Mouse (Mus musculus) forebrain, embryonic 12.5 days (tissue): ENCODE results near the gene Slc35a2. TPM values are rescaled to one million over a fixed set of nuclear protein-coding genes. Genes with fewer than 3 reads are reported as not detected.

Experiments used
- ATAC-seq: fragments of 200-750 bp; cut with Nextera tagmentation; 2 replicates; pipeline ENCODE4 v1.8.0; 2017; ENCODE audit warnings: moderate TSS enrichment; ENCODE audit not compliant: low FRiP score
- H3K27ac ChIP-seq: fragments of 300-500 bp; sonication (generic); 2 replicates; pipeline ENCODE4 v1.5.1; 2016; ENCODE audit warnings: mild to moderate bottlenecking
- H3K27me3 ChIP-seq: fragments of 300-500 bp; sonication (generic); 2 replicates; pipeline ENCODE4 v1.6.1; 2016; ENCODE audit warnings: mild to moderate bottlenecking
- H3K36me3 ChIP-seq: fragments of 300-500 bp; sonication (generic); replicated peaks from 2 replicates; pipeline ENCODE4 v1.6.1; 2016; ENCODE audit warnings: mild to moderate bottlenecking
- H3K4me1 ChIP-seq: fragments of 300-500 bp; sonication (generic); 2 replicates; pipeline ENCODE4 v1.6.1; 2016
- H3K4me2 ChIP-seq: fragments of 300-500 bp; sonication (generic); 2 replicates; pipeline ENCODE4 v1.6.1; 2016; ENCODE audit warnings: mild to moderate bottlenecking, moderate library complexity
- H3K4me3 ChIP-seq: fragments of 300-500 bp; sonication (generic); replicated peaks from 2 replicates; pipeline ENCODE4 v1.5.1; 2016; ENCODE audit warnings: mild to moderate bottlenecking
- H3K9ac ChIP-seq: fragments of 300-500 bp; sonication (generic); 2 replicates; pipeline ENCODE4 v1.6.1; 2016; ENCODE audit warnings: mild to moderate bottlenecking
- H3K9me3 ChIP-seq: fragments of 300-500 bp; sonication (generic); 2 replicates; pipeline ENCODE4 v1.6.1; 2016
- WGBS: fragments of 180-500 bp; shearing (Covaris S2); methylation state at CpG from one replicate; pipeline ENCODE4 v1.1.7; 2016; 5-methylcytosine and 5-hydroxymethylcytosine counted together
- polyA plus RNA-seq: library from polyadenylated mRNA; unstranded; fragments of >200 nt; fragmentation: Nextera tagmentation; extraction: Ambion mirVana; gene quantifications from 2 replicates; pipeline ENCODE4 v1.2.1, GENCODE M21; 2016

The Slc35a2 gene
- polyA plus RNA-seq = 30.4 and 31.8 TPM in 2 replicates

DNA sequence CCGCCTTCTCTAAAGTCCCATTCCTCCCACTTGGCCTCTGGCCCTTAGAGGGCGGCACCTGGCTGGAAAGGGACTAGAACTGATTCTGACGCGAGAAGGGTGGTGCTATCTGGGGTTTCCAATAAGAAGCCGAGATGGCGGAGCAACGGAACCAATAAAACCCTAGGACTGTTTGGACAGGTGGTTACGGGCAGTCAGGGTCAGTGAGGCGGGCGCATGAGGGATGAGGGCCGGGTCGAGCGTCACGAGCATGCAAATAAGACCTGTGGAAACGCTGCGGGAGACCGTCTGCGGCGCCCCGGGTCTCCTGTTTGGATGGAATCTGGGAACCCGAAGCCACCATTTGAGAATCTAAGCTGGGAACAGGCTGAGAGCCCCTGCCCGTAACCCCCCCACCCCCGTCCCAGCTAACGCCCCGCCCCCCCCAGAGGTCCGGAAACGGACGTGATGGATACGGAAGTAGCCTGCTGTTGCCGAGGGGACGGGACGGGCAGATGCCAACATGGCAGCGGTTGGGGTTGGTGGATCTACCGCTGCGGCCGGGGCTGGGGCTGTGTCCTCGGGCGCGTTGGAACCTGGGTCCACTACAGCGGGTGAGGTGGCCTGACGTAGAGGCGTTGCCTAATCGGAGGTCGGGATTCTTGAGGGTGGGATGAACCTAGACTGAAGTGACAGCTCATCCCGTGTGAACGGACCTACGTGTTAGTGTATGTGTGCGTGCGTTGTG lies at the start of gene Slc35a2:
Slc35a2 (plus strand) TSS at position 188 of the 727 bp plus-strand sequence.
- no peaks in the 10 kb centered on the region for H3K27me3 ChIP-seq
- H3K4me3 ChIP-seq = peak within 1 kb of the TSS; percentile 57
- H3K36me3 ChIP-seq = 0 out of 2 replicates have a peak, but pooled peaks cover 5% of the 10 kb centered on the region
- H3K4me1 ChIP-seq = peaks cover 14% of the 10 kb centered on the region
- peak; percentile 87 for ATAC-seq
- peak within 1 kb of the TSS; percentile 83 for H3K27ac ChIP-seq
- peak within 1 kb of the TSS; percentile 59 for H3K4me2 ChIP-seq
- 16% methylated on average over 49 of the region's 49 CpGs for WGBS
- no peaks in the 10 kb centered on the region for H3K9me3 ChIP-seq
- peak within 1 kb of the TSS; percentile 44 for H3K9ac ChIP-seq

DNA sequence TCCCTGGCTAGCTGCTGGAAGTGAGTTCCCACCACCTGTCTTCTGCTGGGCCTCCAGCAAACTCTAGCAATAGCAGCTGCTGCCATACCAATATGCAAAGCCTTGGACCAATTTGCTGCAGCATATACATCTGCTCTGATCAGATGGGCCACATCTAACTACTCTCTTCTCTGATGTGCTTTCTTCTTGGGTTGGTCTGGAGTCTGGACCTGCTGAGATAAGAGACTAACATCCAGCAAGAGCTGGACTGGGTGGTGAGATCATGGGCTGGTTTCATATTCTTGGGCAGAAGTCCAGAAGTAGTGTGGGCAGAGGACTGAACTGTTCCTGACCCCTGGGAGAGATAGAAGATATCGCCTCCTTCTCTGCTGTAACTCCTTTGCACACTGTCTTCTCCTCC lies 46.7 kb upstream of the Slc35a2 start:
- Histone ChIP-seq H3K4me1 (no peaks in the 10 kb centered on the region), H3K9ac (no peak overlapping the region), H3K27ac (no peak overlapping the region), H3K4me3 (no peak overlapping the region), H3K4me2 (no peak overlapping the region), H3K9me3 (no peaks in the 10 kb centered on the region), H3K36me3 (no peaks in the 10 kb centered on the region), H3K27me3 (no peaks in the 10 kb centered on the region)
- 80% methylated on average over 1 of the region's 1 CpGs for WGBS
- ATAC-seq = no peak

DNA sequence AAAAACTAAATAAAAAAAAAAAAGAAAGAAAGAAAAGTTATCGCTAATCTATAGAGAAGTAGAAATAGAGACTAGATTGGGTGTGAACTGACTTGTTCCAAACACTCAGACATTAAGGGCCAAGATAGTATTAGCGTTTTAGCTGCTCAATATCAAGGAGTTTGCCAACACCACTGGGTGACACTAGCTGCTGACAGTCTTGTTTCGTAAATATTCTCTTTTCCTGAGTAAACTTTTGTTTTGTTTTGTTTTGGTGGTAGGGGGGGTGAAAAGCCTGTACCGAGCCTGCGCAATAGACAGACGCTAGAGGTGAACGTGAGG lies 43.0 kb upstream of the Slc35a2 start:
- Histone ChIP-seq H3K4me2 (peak overlapping the region; percentile 49), H3K9ac (no peak overlapping the region), H3K9me3 (no peaks in the 10 kb centered on the region), H3K27me3 (no peaks in the 10 kb centered on the region), H3K36me3 (no peaks in the 10 kb centered on the region), H3K4me3 (peak overlapping the region; percentile 82), H3K4me1 (peaks cover 18% of the 10 kb centered on the region), H3K27ac (no peak overlapping the region)
- 12% methylated on average over 7 of the region's 7 CpGs for WGBS
- no peak for ATAC-seq

DNA sequence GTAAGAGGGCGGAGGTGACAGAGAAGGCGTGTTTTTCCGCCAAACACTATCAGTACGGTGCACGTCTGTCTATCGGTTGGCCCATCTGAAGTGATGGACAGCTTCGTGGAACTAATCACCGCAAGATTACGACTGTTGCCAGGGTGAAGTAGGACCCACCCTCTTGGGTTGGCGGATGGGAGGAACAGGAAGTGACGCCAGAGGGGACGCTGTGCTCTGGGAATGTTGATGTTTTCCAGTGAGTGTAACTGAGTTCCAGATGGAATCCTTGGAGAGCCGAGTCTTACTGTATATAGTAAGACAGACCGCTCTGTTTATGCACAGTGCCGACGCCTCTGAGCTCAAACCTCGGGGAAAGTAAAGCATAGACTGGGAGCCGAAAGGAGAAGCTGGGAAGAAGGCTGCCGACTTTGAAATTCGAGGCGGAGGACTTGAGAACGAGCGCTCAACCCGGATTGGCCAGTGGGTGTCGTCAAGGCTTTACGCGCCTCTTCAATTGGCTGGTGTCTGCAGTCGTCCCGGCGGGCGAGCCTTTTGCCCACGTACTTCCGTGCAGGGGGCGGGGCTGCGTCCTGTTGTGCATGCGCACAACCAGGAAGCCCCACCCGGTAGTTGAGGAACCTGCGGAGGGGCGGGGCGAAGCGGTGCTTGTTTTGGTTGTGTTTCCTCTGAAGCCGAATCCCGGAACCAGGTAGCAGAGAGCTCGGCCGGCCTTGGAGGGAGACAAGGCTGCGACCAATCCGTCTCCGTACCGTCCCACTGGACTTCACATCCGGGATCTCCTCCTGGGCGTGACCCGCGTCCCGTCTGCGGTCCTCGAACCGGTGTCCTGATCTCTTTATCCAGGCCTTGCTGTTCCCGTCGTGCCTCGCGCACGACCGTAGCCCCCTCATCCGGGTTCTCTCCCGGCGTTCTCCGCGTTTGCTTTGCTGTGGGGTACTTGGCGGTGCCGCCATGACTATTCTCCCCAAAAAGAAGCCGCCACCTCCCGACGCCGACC lies 42.4 kb upstream of the Slc35a2 start, which contains the start of gene Otud5:
Otud5 (plus strand) TSS at position 202 of the 1,000 bp plus-strand sequence.
- Histone ChIP-seq H3K27ac (peak within 1 kb of the TSS; percentile 87), H3K4me1 (peaks cover 18% of the 10 kb centered on the region), H3K9me3 (no peaks in the 10 kb centered on the region), H3K9ac (peak within 1 kb of the TSS; percentile 84), H3K4me3 (peak within 1 kb of the TSS; percentile 82), H3K27me3 (no peaks in the 10 kb centered on the region), H3K4me2 (peak within 1 kb of the TSS; percentile 73), H3K36me3 (no peaks in the 10 kb centered on the region; the same call in 1 of the 2 replicates)
- peak; percentile 99 for ATAC-seq
- 7% methylated on average over 73 of the region's 74 CpGs for WGBS

DNA sequence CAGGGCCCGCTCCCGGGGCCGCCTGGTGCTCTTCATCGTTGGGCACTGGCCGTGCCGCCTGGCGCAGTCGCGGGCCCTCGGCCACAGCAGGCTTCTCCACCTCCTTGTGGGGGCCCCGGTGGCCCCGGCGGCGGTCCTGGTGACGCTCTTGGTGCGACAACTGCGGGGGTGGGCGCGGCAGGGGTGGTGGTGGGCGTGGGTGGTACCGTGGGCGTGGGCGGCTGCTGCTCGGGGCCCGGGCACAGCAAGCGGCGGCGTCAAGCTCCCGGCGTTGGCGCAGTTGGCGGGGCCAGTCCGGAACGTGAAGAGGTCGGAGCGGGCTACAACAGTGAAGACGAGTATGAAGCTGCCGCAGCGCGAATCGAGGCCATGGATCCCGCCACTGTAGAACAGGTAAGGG lies 41.5 kb upstream of the Slc35a2 start:
- H3K9me3 ChIP-seq = no peaks in the 10 kb centered on the region
- no peaks in the 10 kb centered on the region; the same call in 1 of the 2 replicates for H3K36me3 ChIP-seq
- H3K27me3 ChIP-seq = no peaks in the 10 kb centered on the region
- peak overlapping the region; percentile 73 for H3K4me2 ChIP-seq
- peak overlapping the region; percentile 82 for H3K4me3 ChIP-seq
- H3K9ac ChIP-seq = peak overlapping the region; percentile 84
- peak overlapping the region; percentile 87 for H3K27ac ChIP-seq
- ATAC-seq = no peak
- peaks cover 18% of the 10 kb centered on the region for H3K4me1 ChIP-seq
- 10% methylated on average over 41 of the region's 42 CpGs for WGBS

DNA sequence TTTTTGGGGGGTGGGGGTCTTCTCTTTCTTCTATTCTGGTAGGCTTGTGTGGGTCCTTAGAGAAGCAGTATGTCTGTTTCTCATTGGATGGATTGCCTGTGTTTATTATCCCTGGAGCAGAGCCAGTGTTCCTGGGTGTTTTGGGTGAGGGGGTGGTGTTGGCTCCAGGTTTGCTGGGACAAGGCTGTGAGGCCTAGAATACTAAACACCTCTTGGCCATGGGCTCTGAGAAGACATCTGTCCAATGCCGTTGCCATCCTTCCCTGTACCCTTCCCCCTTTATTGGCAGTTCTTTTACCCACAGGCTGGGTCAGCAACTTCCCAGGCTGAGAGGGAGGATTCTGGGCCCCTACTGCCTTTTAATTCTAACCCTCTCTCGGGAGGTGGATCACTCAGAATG lies 36.0 kb upstream of the Slc35a2 start:
- H3K27ac ChIP-seq = no peak overlapping the region
- H3K4me2 ChIP-seq = no peak overlapping the region
- H3K9me3 ChIP-seq = no peaks in the 10 kb centered on the region
- 80% methylated on average over 2 of the region's 2 CpGs for WGBS
- no peaks in the 10 kb centered on the region for H3K27me3 ChIP-seq
- H3K4me1 ChIP-seq = peaks cover 15% of the 10 kb centered on the region
- no peaks in the 10 kb centered on the region; the same call in none of the 2 replicates for H3K36me3 ChIP-seq
- ATAC-seq = no peak
- no peak overlapping the region for H3K9ac ChIP-seq
- H3K4me3 ChIP-seq = no peak overlapping the region

DNA sequence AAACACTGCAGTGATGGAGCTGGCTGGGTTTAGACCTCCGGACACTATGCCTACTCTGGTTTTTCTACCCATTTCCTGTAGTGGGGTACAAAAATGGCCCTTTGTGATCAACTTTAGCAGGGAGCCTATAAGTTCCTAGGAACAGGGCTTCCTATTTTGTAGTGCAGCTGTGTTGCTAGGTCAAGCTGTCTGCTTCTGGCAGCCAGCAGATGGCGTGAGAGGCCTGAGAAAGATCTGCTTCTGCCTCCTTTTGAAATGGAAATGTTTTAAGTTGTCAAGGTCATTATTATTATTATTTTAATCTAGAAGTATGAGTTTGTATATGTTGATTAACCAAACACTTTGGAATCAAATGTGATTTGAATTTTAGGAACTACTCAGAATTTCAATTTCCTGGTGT lies 29.2 kb upstream of the Slc35a2 start:
- 54% methylated on average over 2 of the region's 2 CpGs for WGBS
- H3K27me3 ChIP-seq = no peaks in the 10 kb centered on the region
- H3K4me1 ChIP-seq = no peaks in the 10 kb centered on the region
- no peak overlapping the region for H3K9ac ChIP-seq
- no peaks in the 10 kb centered on the region for H3K9me3 ChIP-seq
- no peak for ATAC-seq
- H3K27ac ChIP-seq = no peak overlapping the region
- H3K4me3 ChIP-seq = no peak overlapping the region
- H3K36me3 ChIP-seq = peaks cover 7% of the 10 kb centered on the region; the same call in 1 of the 2 replicates
- H3K4me2 ChIP-seq = no peak overlapping the region

DNA sequence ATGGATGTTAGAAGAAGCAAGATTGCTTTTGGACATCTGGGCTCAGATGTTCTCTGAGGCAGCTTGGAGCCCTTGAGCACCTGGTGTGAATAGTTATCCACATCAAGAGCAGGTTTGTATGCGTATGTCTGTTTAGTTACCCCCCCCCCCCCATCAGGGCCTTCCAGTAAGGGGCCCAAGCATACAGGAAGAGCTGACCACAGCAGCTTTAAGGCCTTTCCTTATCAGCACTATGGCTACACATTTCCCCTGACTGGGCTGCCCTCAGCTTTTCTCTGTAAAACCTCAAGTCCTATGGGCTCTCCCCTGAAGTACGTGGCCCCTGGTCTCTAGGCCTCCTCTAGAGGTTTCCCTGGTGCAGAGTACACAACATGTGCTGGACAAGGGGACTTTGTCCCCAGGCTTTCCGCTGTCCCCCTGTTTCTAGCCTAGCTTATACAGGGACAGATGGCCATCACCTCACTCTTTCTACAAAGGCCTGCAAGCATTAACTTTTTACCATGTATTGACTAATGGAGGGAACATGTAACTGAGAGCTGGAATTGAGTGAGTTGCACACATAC lies 24.6 kb upstream of the Slc35a2 start:
- no peak for ATAC-seq
- H3K27me3 ChIP-seq = no peaks in the 10 kb centered on the region
- no peak overlapping the region for H3K27ac ChIP-seq
- peaks cover 7% of the 10 kb centered on the region; the same call in 1 of the 2 replicates for H3K36me3 ChIP-seq
- H3K9me3 ChIP-seq = no peaks in the 10 kb centered on the region
- no peak overlapping the region for H3K4me3 ChIP-seq
- WGBS = 79% methylated on average over 3 of the region's 3 CpGs
- no peak overlapping the region for H3K9ac ChIP-seq
- no peaks in the 10 kb centered on the region for H3K4me1 ChIP-seq
- no peak overlapping the region for H3K4me2 ChIP-seq

DNA sequence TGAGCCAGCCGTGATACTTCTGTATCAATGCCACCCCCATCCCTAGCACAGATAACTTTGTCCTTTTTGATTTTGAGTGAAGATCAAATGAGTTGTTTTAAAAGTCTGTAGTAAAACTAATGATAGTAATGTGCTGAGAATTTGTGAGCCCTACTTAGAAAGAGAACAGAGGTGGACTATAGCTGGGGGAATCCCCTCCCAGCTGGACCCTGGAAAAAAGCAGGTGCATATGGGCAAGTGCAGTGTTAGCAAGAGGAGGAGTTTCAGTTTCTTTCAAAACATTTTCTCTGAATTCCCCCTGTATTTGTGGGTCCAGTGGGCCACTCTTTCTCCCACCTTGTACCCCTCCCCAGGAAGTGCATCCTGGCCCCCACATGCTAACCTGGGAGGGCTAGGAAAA lies 20.6 kb upstream of the Slc35a2 start:
- Histone ChIP-seq H3K9me3 (no peaks in the 10 kb centered on the region), H3K4me2 (no peak overlapping the region), H3K9ac (no peak overlapping the region), H3K4me1 (no peaks in the 10 kb centered on the region), H3K4me3 (no peak overlapping the region), H3K27ac (no peak overlapping the region), H3K36me3 (peaks cover 12% of the 10 kb centered on the region; the same call in 1 of the 2 replicates), H3K27me3 (no peaks in the 10 kb centered on the region)
- 81% methylated on average over 1 of the region's 1 CpGs for WGBS
- no peak for ATAC-seq

DNA sequence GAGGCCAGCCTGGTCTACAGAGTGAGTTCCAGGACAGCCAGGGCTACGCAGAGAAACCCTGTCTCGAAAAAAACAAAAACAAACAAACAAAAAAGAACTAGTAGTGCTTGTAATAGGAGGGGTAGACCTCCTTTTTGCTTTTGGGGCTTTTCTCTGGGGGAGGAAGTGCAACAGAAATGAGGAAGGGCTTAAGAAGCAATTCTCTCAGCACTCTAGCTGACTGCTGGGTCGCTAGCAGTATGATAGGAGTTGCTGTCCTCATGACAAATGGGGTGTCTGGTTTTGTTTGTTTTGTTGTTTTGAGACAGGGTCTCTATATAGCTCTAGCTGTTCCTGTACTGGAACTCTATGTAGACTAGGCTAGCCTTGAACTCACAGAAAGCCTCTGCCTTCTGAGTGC lies 19.3 kb upstream of the Slc35a2 start:
- 77% methylated on average over 3 of the region's 3 CpGs for WGBS
- no peak overlapping the region for H3K4me2 ChIP-seq
- no peak overlapping the region for H3K4me3 ChIP-seq
- no peak overlapping the region for H3K9ac ChIP-seq
- no peaks in the 10 kb centered on the region for H3K27me3 ChIP-seq
- ATAC-seq = no peak
- no peak overlapping the region for H3K27ac ChIP-seq
- H3K36me3 ChIP-seq = peaks cover 9% of the 10 kb centered on the region; the same call in 1 of the 2 replicates
- no peaks in the 10 kb centered on the region for H3K9me3 ChIP-seq
- H3K4me1 ChIP-seq = peaks cover 1% of the 10 kb centered on the region; the same call in 1 of the 2 replicates

DNA sequence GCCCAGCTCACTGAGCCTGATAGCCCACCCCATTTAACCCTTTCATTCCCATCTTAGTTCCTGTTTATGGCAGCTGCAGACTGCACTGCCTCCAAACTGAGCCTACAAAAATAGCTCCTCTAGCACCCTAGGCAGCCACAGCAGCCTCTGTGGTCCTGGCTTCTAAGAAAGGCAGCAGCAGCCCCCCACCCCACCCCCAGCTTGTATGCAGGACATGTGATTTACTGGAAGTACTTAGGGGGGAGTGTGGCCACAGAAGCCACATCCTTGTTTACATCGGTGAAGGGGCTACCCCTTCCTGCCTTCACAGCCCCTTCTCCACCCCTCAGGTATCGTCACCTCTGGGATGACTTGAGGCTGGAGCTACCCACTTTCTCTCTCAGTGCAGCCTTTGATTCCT lies 18.5 kb upstream of the Slc35a2 start:
- Histone ChIP-seq H3K27me3 (no peaks in the 10 kb centered on the region), H3K36me3 (0 out of 2 replicates have a peak, but pooled peaks cover 9% of the 10 kb centered on the region), H3K4me1 (peaks cover 5% of the 10 kb centered on the region; the same call in 1 of the 2 replicates), H3K4me3 (no peak overlapping the region), H3K27ac (no peak overlapping the region), H3K4me2 (no peak overlapping the region), H3K9ac (no peak overlapping the region), H3K9me3 (no peaks in the 10 kb centered on the region)
- WGBS = 88% methylated on average over 2 of the region's 2 CpGs
- no peak for ATAC-seq

DNA sequence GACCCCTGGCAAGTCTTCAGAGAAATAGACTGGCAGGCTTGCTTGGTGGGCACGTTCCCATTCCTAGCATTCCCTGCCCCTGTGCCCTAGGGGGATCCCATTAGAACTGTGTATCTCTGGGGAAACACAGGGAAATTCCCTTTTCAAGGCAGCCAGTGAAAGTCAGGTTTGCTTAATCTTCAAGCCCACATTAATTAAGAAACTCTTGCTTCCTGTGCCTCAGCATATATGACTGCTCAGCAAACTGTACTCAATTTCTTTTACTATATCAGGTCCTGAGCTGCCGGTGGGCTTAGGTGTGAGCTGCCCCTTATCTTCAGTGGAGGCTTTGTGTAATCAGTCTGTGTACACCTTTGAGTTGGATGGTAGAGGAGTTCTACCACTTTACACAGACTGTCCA lies 18.0 kb upstream of the Slc35a2 start:
- no peaks in the 10 kb centered on the region for H3K9me3 ChIP-seq
- WGBS = 82% methylated on average over 2 of the region's 2 CpGs
- no peak overlapping the region for H3K9ac ChIP-seq
- H3K4me3 ChIP-seq = no peak overlapping the region
- H3K4me2 ChIP-seq = no peak overlapping the region
- H3K36me3 ChIP-seq = 0 out of 2 replicates have a peak, but pooled peaks cover 9% of the 10 kb centered on the region
- peaks cover 5% of the 10 kb centered on the region; the same call in 1 of the 2 replicates for H3K4me1 ChIP-seq
- H3K27me3 ChIP-seq = no peaks in the 10 kb centered on the region
- no peak overlapping the region for H3K27ac ChIP-seq
- no peak for ATAC-seq
